Mouse (Mus musculus): ENCODE measurements at regions not wholly inside any gene's neighbourhood (a gene's known extent, or its start where the extent isn't known, plus 50 kb on each side); places are given as distances from the start of the nearest gene placed in this dataset.

- no peak for DNase-seq
- intact Hi-C loops (cut with DNase I): no loop called here
Observed at GRCm38 (mm10) chr13:102231048-102231447, 462.3 kb upstream of the Cd180 start.

- intact Hi-C loops (cut with DNase I): no loop called here
- peak; percentile 70 for DNase-seq
Observed at GRCm38 (mm10) chr13:102232291-102232936, 460.9 kb upstream of the Cd180 start.

GRCm38 (mm10) chr13:102250884-102251283 is 442.5 kb upstream of the Cd180 start:
- no peak for DNase-seq
- intact Hi-C loops (cut with DNase I): no loop called here

- DNase-seq: no peak
- intact Hi-C loops (cut with DNase I): no loop called here
Observed at GRCm38 (mm10) chr13:102251709-102252108, 441.6 kb upstream of the Cd180 start.

GRCm38 (mm10) chr13:102255401-102256371 is 437.7 kb upstream of the Cd180 start:
- DNase-seq: no peak
- intact Hi-C loops (cut with DNase I): no loop called here

GRCm38 (mm10) chr13:102258207-102258606 is 435.2 kb upstream of the Cd180 start:
- DNase-seq: peak; percentile 20
- intact Hi-C loops (cut with DNase I): no loop called here

GRCm38 (mm10) chr13:102273818-102274217 is 419.5 kb upstream of the Cd180 start:
- no peak for DNase-seq
- intact Hi-C loops (cut with DNase I): no loop called here

- intact Hi-C loops (cut with DNase I): no loop called here
- DNase-seq: no peak
Observed at GRCm38 (mm10) chr13:102275296-102275695, 418.1 kb upstream of the Cd180 start.

- intact Hi-C loops (cut with DNase I): no loop called here
- DNase-seq: no peak
Observed at GRCm38 (mm10) chr13:102276885-102277284, 416.5 kb upstream of the Cd180 start.

GRCm38 (mm10) chr13:102280198-102280597 is 413.2 kb upstream of the Cd180 start:
- DNase-seq: no peak
- intact Hi-C loops (cut with DNase I): no loop called here

GRCm38 (mm10) chr13:102294451-102294850 is 398.9 kb upstream of the Cd180 start:
- no peak for DNase-seq
- intact Hi-C loops (cut with DNase I): no loop called here

GRCm38 (mm10) chr13:102295079-102295478 is 398.3 kb upstream of the Cd180 start:
- no peak for DNase-seq
- intact Hi-C loops (cut with DNase I): no loop called here

- intact Hi-C loops (cut with DNase I): no loop called here
- no peak for DNase-seq
Observed at GRCm38 (mm10) chr13:102307983-102308382, 385.4 kb upstream of the Cd180 start.

- DNase-seq: no peak
- intact Hi-C loops (cut with DNase I): no loop called here
Observed at GRCm38 (mm10) chr13:102312096-102312495, 381.3 kb upstream of the Cd180 start.

- intact Hi-C loops (cut with DNase I): no loop called here
Observed at GRCm38 (mm10) chr13:102315921-102316692, 377.3 kb upstream of the Cd180 start.

GRCm38 (mm10) chr13:102318891-102319404 is 374.4 kb upstream of the Cd180 start:
- DNase-seq: no peak
- intact Hi-C loops (cut with DNase I): no loop called here

More at GRCm38 (mm10) chr13:102315921-102316692, 377.3 kb upstream of the Cd180 start:
- no peak for DNase-seq

- intact Hi-C loops (cut with DNase I): no loop called here
- no peak for DNase-seq
Observed at GRCm38 (mm10) chr13:102319453-102319852, 373.9 kb upstream of the Cd180 start.

GRCm38 (mm10) chr13:102323876-102324275 is 369.5 kb upstream of the Cd180 start:
- no peak for DNase-seq
- intact Hi-C loops (cut with DNase I): no loop called here

GRCm38 (mm10) chr13:102326003-102326402 is 367.4 kb upstream of the Cd180 start:
- no peak for DNase-seq
- intact Hi-C loops (cut with DNase I): no loop called here

- no peak for DNase-seq
- intact Hi-C loops (cut with DNase I): no loop called here
Observed at GRCm38 (mm10) chr13:102326544-102326943, 366.8 kb upstream of the Cd180 start.

- no peak for DNase-seq
- intact Hi-C loops (cut with DNase I): loop anchor here (10.0 kb wide), 3 partner anchors 311 to 569 kb away; partner anchors contain the start of gene Pik3r1
Observed at GRCm38 (mm10) chr13:102333667-102334066, 359.7 kb upstream of the Cd180 start.
